Mouse (Mus musculus) naive thymus-derived CD4-positive, alpha-beta T cell, adult 5 months (primary cell): ENCODE measurements around the gene Cetn4. TPM values are rescaled to one million over a fixed set of nuclear protein-coding genes. Genes with fewer than 3 reads are reported as not detected.

Experiments used
- polyA plus RNA-seq: library from polyadenylated mRNA; unstranded; fragments of 100-300 nt; shearing (Covaris generic); gene quantifications from one replicate; pipeline ENCODE4 v1.2.1, GENCODE M21; 2017

Gene Cetn4
- polyA plus RNA-seq, result not detected

GRCm38 (mm10) chr3:37312370-37312941 lies at the start of gene Cetn4, which contains the start of gene Bbs12:
Gene Cetn4 (minus strand): TSS chr3:37312708.
Gene Bbs12 (plus strand): TSS chr3:37312554.

GRCm38 (mm10) chr3:37348221-37349165 lies 36.0 kb upstream of the Cetn4 start, which contains the start of gene Fgf2:
Gene Fgf2 (plus strand): TSS chr3:37348346.

Other genes starting within 250 kb of the Cetn4 start
- not detected for gene Adad1, start 249.2 kb downstream of the Cetn4 start, polyA plus RNA-seq
- gene Il2, start 186.7 kb downstream of the Cetn4 start, polyA plus RNA-seq, result 0.36 TPM
- not detected for gene Il21, start 80.1 kb downstream of the Cetn4 start, polyA plus RNA-seq
- gene Bbs12, start 154 bp downstream of the Cetn4 start, polyA plus RNA-seq, result 1.2 TPM
- 0.61 TPM for gene Fgf2, start 35.6 kb upstream of the Cetn4 start, polyA plus RNA-seq
- 45.0 TPM for gene Spata5, start 107.2 kb upstream of the Cetn4 start, polyA plus RNA-seq
- 32.9 TPM for gene Nudt6, start 107.5 kb upstream of the Cetn4 start, polyA plus RNA-seq